Mouse (Mus musculus): ENCODE results near the gene Idh3g. TPM values are rescaled to one million over a fixed set of nuclear protein-coding genes. Genes with fewer than 3 reads are reported as not detected.

Gene Idh3g
- polyA plus RNA-seq, 1 experiment, result 111 TPM

GRCm38 (mm10) chrX:73739151-73739550, 47.5 kb downstream of the Idh3g start:
- WGBS, result 61% methylated on average over 5 of the region's 5 CpGs
- Histone ChIP-seq H3K4me1 (ENCODE audit: control insufficient read depth, insufficient read depth, low read length) (no peaks in the 10 kb centered on the region), H3K27ac (ENCODE audit: control insufficient read depth, insufficient read depth, low read depth, low read length, poor library complexity) (no peak overlapping the region), H3K4me3 (replicated peaks; ENCODE audit: control insufficient read depth, low read depth, low read length) (no peak overlapping the region)
- TF ChIP-seq CTCF (IDR thresholded peaks at IDR 0.05; ENCODE audit: control insufficient read depth, insufficient read depth, low read length) (no peak), POLR2A (IDR thresholded peaks at IDR 0.05; ENCODE audit: borderline replicate concordance, control insufficient read depth, low read depth, low read length) (no peak)

- Histone ChIP-seq H3K27ac (ENCODE audit: control insufficient read depth, insufficient read depth, low read depth, low read length, poor library complexity) (no peak overlapping the region), H3K4me3 (replicated peaks; ENCODE audit: control insufficient read depth, low read depth, low read length) (no peak overlapping the region), H3K4me1 (ENCODE audit: control insufficient read depth, insufficient read depth, low read length) (no peaks in the 10 kb centered on the region)
- no peak for TF ChIP-seq POLR2A (IDR thresholded peaks at IDR 0.05; ENCODE audit: borderline replicate concordance, control insufficient read depth, low read depth, low read length)
- TF ChIP-seq CTCF (IDR thresholded peaks at IDR 0.05; ENCODE audit: control insufficient read depth, insufficient read depth, low read length), result peak; percentile 31; the same call in 1 of the 2 replicates
- WGBS, result 74% methylated on average over 1 of the region's 1 CpGs
These were observed 48.5 kb downstream of the Idh3g start for GRCm38 (mm10) chrX:73738155-73738554.

- H3K4me3 ChIP-seq (replicated peaks; ENCODE audit: control insufficient read depth, low read depth, low read length), result no peak overlapping the region
- no peaks in the 10 kb centered on the region for H3K4me1 ChIP-seq (ENCODE audit: control insufficient read depth, insufficient read depth, low read length)
- WGBS, result 64% methylated on average over 1 of the region's 1 CpGs
- H3K27ac ChIP-seq (ENCODE audit: control insufficient read depth, insufficient read depth, low read depth, low read length, poor library complexity), result no peak overlapping the region
- no peak for TF ChIP-seq CTCF (IDR thresholded peaks at IDR 0.05; ENCODE audit: control insufficient read depth, insufficient read depth, low read length)
- TF ChIP-seq POLR2A (IDR thresholded peaks at IDR 0.05; ENCODE audit: borderline replicate concordance, control insufficient read depth, low read depth, low read length), result no peak
These were observed 55.8 kb downstream of the Idh3g start for GRCm38 (mm10) chrX:73730908-73731307.

Other genes with a start within 250 kb of the Idh3g start
- 8.1 TPM in 1 of 2 replicates, not detected in the other for gene Dusp9, start 147.5 kb downstream of the Idh3g start, polyA plus RNA-seq (2011; ENCODE audit: insufficient read depth, insufficient read length, low replicate concordance, missing spikeins)
- gene Pnck, start 126.8 kb downstream of the Idh3g start, polyA plus RNA-seq (2011; ENCODE audit: insufficient read depth, insufficient read length, low replicate concordance, missing spikeins), result 1.7 and 2.2 TPM in 2 replicates
- gene Slc6a8, start 113.7 kb downstream of the Idh3g start, polyA plus RNA-seq (2011; ENCODE audit: insufficient read depth, insufficient read length, low replicate concordance, missing spikeins), result 3.5 and 7.7 TPM in 2 replicates
- 52.5 and 94.6 TPM in 2 replicates for gene Bcap31, start 70.7 kb downstream of the Idh3g start, polyA plus RNA-seq (2011; ENCODE audit: insufficient read depth, insufficient read length, low replicate concordance, missing spikeins)
- 12.6 and 17.6 TPM in 2 replicates for gene Abcd1, start 70.3 kb downstream of the Idh3g start, polyA plus RNA-seq (2011; ENCODE audit: insufficient read depth, insufficient read length, low replicate concordance, missing spikeins)
- gene Plxnb3, start 29.8 kb downstream of the Idh3g start, polyA plus RNA-seq (2011; ENCODE audit: insufficient read depth, insufficient read length, low replicate concordance, missing spikeins), result 0.32 TPM in 1 of 2 replicates, not detected in the other
- 26.5 and 49.6 TPM in 2 replicates for gene Srpk3, start 12.5 kb downstream of the Idh3g start, polyA plus RNA-seq (2011; ENCODE audit: insufficient read depth, insufficient read length, low replicate concordance, missing spikeins)
- 47.8 and 107 TPM in 2 replicates for gene Ssr4, start 131 bp upstream of the Idh3g start, polyA plus RNA-seq (2011; ENCODE audit: insufficient read depth, insufficient read length, low replicate concordance, missing spikeins)
- gene Pdzd4, start 38.1 kb upstream of the Idh3g start, polyA plus RNA-seq (2011; ENCODE audit: insufficient read depth, insufficient read length, low replicate concordance, missing spikeins), result 2.2 and 4.7 TPM in 2 replicates
- not detected in 2 replicates for gene Avpr2, start 105.2 kb upstream of the Idh3g start, polyA plus RNA-seq (2011; ENCODE audit: insufficient read depth, insufficient read length, low replicate concordance, missing spikeins)
- gene L1cam, start 109.2 kb upstream of the Idh3g start, polyA plus RNA-seq (2011; ENCODE audit: insufficient read depth, insufficient read length, low replicate concordance, missing spikeins), result 3.6 and 12.7 TPM in 2 replicates
- gene Arhgap4, start 135.0 kb upstream of the Idh3g start, polyA plus RNA-seq (2011; ENCODE audit: insufficient read depth, insufficient read length, low replicate concordance, missing spikeins), result 53.5 and 163 TPM in 2 replicates
- gene Naa10, start 135.0 kb upstream of the Idh3g start, polyA plus RNA-seq (2011; ENCODE audit: insufficient read depth, insufficient read length, low replicate concordance, missing spikeins), result 60.9 and 77.0 TPM in 2 replicates
- 30.7 and 48.6 TPM in 2 replicates for gene Renbp, start 144.0 kb upstream of the Idh3g start, polyA plus RNA-seq (2011; ENCODE audit: insufficient read depth, insufficient read length, low replicate concordance, missing spikeins)
- gene Hcfc1, start 179.5 kb upstream of the Idh3g start, polyA plus RNA-seq (2011; ENCODE audit: insufficient read depth, insufficient read length, low replicate concordance, missing spikeins), result 38.5 and 58.8 TPM in 2 replicates
- 41.4 and 97.5 TPM in 2 replicates for gene Irak1, start 237.0 kb upstream of the Idh3g start, polyA plus RNA-seq (2011; ENCODE audit: insufficient read depth, insufficient read length, low replicate concordance, missing spikeins)

Data from bone marrow, adult 2 months (tissue).